Comparison of ENCODE assay signal across 8 mouse cellular contexts in genomic region chr5:149851011-149851410, GRCm38 (mm10).
DNase-seq lines count a peak whose midpoint lies in the region; ATAC-seq lines count a peak whose summit lies in the region.

No protein-coding gene starts in this region.

- H3K4me3 ChIP-seq in forebrain, embryonic 10.5 days = no peak overlapping the region
- H3K4me3 ChIP-seq in forebrain, embryonic 15.5 days = no peak overlapping the region
- H3K4me3 ChIP-seq in hindbrain, embryonic 14.5 days (replicated peaks; ENCODE audit: low read length) = no peak overlapping the region

- no peak overlapping the region for H3K27ac ChIP-seq in forebrain, embryonic 10.5 days
- no peak overlapping the region for H3K27ac ChIP-seq in forebrain, embryonic 15.5 days (replicated peaks)
- H3K27ac ChIP-seq in hindbrain, embryonic 14.5 days = no peak overlapping the region

- peak; percentile 73 for DNase-seq in forebrain, embryonic 10.5 days (ENCODE audit: extremely low spot score, low spot score)
- peak; percentile 43 to 53 for DNase-seq in adrenal gland, postnatal 4 days (ENCODE audit: low spot score in 2 of 2)
- DNase-seq in fibroblast of lung, adult 2 months (ENCODE audit: low read depth) = peak; percentile 31
- DNase-seq in hindbrain, embryonic 14.5 days (ENCODE audit: low spot score) = peak; percentile 86
- DNase-seq in layer of hippocampus, adult 9-11 months = peak; percentile 44
- DNase-seq in lung, postnatal 25 days (ENCODE audit: low spot score) = peak; percentile 63
- peak; percentile 43 for DNase-seq in right cerebral cortex, postnatal 25 days

- no peaks in the 10 kb centered on the region for H3K36me3 ChIP-seq in forebrain, embryonic 10.5 days (replicated peaks)
- no peaks in the 10 kb centered on the region for H3K36me3 ChIP-seq in forebrain, embryonic 15.5 days
- H3K36me3 ChIP-seq in hindbrain, embryonic 14.5 days (replicated peaks; ENCODE audit: control insufficient read depth, insufficient read depth) = no peaks in the 10 kb centered on the region

- H3K9me3 ChIP-seq in forebrain, embryonic 10.5 days = no peaks in the 10 kb centered on the region
- no peaks in the 10 kb centered on the region for H3K9me3 ChIP-seq in forebrain, embryonic 15.5 days
- no peaks in the 10 kb centered on the region for H3K9me3 ChIP-seq in hindbrain, embryonic 14.5 days (ENCODE audit: control insufficient read depth, low read length)

- H3K9ac ChIP-seq in forebrain, embryonic 15.5 days (replicated peaks) = no peak overlapping the region
- no peak overlapping the region for H3K9ac ChIP-seq in hindbrain, embryonic 14.5 days

- WGBS in forebrain, embryonic 10.5 days = 13% methylated on average over 9 of the region's 9 CpGs
- WGBS in forebrain, embryonic 15.5 days = 11% methylated on average over 9 of the region's 9 CpGs
- WGBS in hindbrain, embryonic 14.5 days = 14% methylated on average over 9 of the region's 9 CpGs

- H3K4me2 ChIP-seq in forebrain, embryonic 15.5 days (replicated peaks) = no peak overlapping the region
- H3K4me2 ChIP-seq in hindbrain, embryonic 14.5 days (replicated peaks) = no peak overlapping the region

- 0 out of 2 replicates have a peak, but pooled peaks cover 7% of the 10 kb centered on the region for H3K4me1 ChIP-seq in forebrain, embryonic 10.5 days
- no peaks in the 10 kb centered on the region for H3K4me1 ChIP-seq in forebrain, embryonic 15.5 days
- H3K4me1 ChIP-seq in hindbrain, embryonic 14.5 days (replicated peaks; ENCODE audit: control insufficient read depth, insufficient read depth, low read length) = no peaks in the 10 kb centered on the region

- H3K27me3 ChIP-seq in forebrain, embryonic 10.5 days (ENCODE audit: poor library complexity, severe bottlenecking) = peaks cover 10% of the 10 kb centered on the region; the same call in 1 of the 2 replicates
- H3K27me3 ChIP-seq in forebrain, embryonic 15.5 days = no peaks in the 10 kb centered on the region
- H3K27me3 ChIP-seq in hindbrain, embryonic 14.5 days (ENCODE audit: control insufficient read depth, insufficient read depth, low read length) = no peaks in the 10 kb centered on the region

- no peak for ATAC-seq in forebrain, embryonic 15.5 days (replicated peaks)
- ATAC-seq in hindbrain, embryonic 14.5 days (ENCODE audit: low FRiP score) = no peak; the same call in 1 of the 2 replicates

Comparison
In these comparisons a context has a peak if more than half of its experiments do, and no peak if none do; other contexts are left out.
1. DNase-seq: peak in every context shown above with its lines; median percentile 86 in hindbrain, embryonic 14.5 days; 73 in forebrain, embryonic 10.5 days; 63 in lung, postnatal 25 days; 48 in adrenal gland, postnatal 4 days; 44 in layer of hippocampus, adult 9-11 months; 43 in right cerebral cortex, postnatal 25 days; 31 in fibroblast of lung, adult 2 months.